Mouse (Mus musculus) urinary bladder, adult 2 months (tissue): ENCODE measurements around the gene Ep300. TPM values are rescaled to one million over a fixed set of nuclear protein-coding genes. Genes with fewer than 3 reads are reported as not detected.
"Not testable (repeated sequence)": the region's sequence is repeated elsewhere in the genome, so short reads cannot be mapped to it uniquely, and the experiment has no call there.

Experiments used
- DNase-seq: peaks from one replicate; pipeline ENCODE4 v3.0.0; 2022; ENCODE audit warnings: low spot score
- polyA plus RNA-seq: library from polyadenylated mRNA; depleted of rRNA; stranded (reverse); fragments of >200 nt; gene quantifications from 2 replicates; pipeline ENCODE4 v1.2.3, GENCODE M21; 2012

Ep300 gene
- polyA plus RNA-seq, 1 experiment = 15.4 TPM

DNA sequence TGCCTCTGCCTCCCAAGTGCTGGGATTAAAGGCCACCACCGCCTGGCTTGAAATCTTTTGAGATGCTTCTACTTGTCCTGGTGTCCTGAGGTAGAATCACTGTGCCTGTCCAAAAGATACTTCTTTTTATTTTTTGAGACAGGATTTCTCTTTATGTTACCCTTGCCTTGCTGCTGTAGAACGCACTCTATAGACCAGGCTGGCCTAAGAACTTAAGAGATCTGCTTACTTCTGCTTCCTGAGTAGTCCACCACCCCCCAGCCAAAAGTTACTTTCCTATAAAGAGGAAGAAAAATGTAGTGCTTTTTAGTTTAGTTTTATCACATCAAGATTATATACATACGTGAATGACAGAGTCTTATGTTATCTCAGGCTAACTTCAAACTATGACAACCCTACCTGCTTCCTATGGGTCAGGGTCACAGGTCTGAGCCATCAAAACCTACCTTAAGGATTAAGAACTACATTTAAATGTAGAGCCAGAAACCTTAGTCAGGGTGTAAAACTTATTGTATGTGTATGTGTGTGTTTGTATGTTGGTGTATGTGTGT, 9.1 kb downstream of the Ep300 start:
- DNase-seq = no peak

DNA sequence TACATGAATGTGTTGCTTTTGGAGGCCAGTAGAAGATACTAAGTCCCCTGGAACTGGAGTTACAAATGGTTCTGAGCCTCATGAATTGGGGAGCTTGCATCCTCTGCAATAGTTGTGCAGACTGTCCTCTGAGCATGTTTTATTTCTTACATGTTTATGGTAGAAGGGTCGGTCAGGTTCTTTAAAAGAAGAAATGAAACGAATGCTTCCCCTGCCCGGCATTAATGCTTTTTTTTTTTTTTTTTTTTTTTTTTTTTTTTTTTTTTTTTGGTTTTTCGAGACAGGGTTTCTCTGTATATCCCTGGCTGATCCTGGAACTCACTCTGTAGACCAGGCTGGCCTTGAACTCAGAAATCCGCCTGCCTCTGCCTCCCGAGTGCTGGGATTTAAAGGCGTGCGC, 13.6 kb downstream of the Ep300 start:
- not testable (repeated sequence) for DNase-seq

DNA sequence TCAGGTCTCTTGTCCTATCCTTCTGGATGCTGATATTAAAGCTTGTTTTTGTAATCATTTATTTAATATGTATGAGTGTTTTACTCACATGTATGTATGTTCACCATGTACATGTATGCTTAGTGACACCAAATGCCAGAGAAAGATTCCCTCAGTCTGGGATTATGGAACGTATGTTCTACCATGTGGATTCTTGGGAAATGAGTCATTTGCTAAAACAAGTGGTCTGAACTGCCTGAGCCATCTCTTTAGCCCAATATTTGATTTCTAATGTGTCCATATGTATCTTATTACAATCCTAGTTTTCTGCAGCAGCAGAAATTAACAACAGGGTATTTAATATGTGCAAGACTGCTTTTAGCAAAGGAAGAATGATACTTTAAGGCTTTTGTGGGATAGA, 20.1 kb downstream of the Ep300 start:
- no peak for DNase-seq

DNA sequence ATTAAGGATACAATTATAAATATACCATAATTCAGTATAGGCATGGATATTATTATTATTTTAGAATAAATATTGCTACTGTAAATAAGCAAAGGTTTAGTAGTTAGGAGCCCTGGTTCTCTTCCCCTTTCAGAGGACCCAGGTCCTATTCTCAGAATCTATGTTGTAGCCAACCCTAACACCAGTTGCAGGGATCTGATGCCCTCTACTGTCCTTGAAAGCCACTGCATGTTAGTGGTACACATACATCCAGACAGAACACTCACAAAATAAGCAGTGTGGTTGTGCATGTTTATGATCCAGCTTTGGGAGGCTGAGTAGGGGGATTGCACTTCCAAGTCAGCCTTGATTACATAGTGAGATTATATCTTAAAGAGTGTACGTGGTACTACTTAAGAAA, 21.5 kb downstream of the Ep300 start:
- DNase-seq = no peak

DNA sequence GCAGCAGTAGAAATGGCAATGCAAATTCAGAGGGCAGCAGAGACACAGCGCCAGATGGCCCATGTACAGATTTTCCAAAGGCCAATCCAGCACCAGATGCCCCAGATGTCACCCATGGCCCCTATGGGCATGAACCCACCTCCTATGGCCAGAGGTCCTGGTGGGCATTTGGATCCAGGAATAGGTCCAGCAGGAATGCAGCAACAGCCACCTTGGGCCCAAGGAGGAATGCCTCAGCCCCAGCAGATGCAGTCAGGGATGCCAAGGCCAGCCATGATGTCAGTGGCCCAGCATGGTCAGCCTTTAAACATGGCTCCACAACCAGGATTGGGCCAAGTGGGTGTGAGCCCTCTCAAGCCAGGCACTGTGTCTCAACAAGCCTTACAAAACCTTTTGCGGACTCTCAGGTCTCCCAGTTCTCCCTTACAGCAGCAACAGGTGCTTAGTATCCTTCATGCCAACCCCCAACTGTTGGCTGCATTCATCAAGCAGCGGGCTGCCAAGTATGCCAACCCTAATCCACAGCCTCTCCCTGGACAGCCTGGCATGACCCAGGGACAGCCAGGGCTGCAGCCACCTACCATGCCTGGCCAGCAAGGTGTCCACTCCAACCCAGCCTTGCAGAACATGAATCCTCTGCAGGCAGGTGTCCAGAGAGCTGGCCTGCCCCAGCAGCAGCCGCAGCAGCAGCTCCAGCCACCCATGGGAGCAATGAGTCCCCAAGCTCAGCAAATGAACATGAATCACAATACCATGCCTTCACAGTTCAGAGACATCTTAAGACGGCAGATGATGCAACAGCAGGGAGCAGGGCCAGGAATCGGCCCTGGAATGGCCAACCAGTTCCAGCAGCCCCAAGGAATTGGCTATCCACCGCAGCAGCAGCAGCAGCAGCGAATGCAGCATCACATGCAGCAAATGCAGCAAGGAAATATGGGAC, 64.6 kb downstream of the Ep300 start:
- no peak for DNase-seq

DNA sequence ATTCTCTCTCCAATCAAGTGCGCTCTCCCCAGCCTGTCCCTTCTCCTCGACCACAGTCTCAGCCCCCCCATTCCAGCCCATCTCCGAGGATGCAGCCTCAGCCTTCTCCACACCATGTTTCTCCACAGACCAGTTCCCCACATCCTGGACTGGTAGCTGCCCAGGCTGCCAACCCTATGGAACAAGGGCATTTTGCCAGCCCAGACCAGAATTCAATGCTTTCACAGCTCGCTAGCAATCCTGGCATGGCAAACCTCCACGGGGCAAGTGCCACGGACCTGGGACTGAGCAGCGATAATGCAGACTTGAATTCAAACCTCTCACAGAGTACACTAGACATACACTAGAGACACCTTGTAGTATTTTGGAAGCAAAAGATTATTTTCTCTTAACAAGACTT, 65.5 kb downstream of the Ep300 start:
- no peak for DNase-seq

DNA sequence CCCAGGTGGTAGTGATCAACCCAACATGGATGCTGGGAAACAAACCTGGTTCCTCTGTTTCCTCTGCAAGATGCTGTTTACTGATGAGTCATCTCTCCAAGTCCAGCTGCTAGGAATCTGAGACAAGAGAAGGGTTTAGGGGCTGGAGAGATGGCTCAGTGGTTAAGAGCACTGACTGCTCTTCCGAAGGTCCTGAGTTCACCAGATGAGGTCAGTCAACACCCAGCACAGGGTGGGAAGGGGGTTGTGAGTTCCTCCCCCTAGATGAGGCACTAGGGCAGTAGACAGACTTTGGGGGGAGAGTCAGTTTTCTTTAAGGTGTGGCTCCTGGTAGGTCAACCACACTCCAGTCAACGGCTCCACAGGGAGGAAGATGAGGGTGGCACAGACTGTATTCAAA, 76.5 kb downstream of the Ep300 start:
- no peak for DNase-seq

DNA sequence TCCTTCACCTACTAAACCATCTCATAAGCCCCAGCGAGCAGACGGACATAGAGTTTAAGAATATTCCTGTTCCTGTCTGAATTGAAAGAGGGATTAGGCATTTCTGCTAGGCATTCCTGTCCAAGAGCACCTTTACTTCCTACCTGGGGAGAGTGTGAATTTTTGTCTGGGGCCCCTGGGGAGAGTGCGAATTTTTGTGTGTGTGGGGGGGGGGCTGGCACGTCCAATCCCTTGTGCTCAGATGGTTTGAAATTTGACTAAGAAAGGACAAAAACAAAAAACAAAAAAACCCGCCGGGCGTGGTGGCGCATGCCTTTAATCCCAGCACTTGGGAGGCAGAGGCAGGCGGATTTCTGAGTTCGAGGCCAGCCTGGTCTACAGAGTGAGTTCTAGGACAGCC, 78.1 kb downstream of the Ep300 start:
- no peak for DNase-seq

DNA sequence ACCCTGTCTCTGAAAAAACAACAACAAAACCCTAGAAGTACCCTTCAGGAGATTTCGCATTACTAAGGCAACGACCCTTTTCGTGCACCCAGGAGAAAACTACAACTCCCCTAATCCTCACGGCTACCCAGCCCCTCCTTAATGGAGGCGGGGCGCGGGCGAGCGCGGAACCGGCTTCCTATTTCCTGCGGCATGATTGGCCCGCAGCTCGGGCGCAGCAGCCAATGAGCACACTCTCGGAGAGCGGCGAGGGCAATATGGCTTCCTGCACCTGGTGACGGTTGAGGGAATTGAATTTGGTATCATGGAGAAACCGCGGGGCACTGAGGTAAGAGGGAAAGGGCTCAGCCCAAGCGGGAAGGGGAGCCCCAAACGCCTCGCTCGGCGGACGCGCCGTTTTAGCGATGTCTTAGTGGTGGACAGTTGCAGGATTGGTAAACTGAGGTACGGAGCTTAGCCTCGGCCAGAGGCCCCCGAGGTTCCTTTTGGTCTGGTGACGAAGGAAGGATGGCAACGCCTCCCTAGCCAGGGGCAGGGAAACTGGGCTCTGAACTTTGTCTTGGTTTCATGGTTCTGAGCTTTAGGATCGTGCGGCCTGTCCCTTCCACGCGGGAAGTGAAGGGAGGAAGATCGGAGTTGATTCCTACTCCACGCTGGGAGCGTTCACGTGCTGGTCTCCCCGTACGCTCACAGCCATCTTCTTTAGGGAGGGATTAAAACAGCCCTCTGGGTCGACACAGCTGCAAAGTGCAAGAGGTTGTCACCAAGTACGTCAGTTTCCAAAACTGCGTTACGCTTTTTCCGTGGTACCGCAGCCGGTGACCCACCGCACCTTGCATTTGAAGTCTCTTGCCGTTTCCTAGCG, 78.8 kb downstream of the Ep300 start, which contains the start of gene L3mbtl2:
Gene L3mbtl2 (plus strand): TSS at position 193 of the 865 bp plus-strand sequence.
- DNase-seq = peak; percentile 74

DNA sequence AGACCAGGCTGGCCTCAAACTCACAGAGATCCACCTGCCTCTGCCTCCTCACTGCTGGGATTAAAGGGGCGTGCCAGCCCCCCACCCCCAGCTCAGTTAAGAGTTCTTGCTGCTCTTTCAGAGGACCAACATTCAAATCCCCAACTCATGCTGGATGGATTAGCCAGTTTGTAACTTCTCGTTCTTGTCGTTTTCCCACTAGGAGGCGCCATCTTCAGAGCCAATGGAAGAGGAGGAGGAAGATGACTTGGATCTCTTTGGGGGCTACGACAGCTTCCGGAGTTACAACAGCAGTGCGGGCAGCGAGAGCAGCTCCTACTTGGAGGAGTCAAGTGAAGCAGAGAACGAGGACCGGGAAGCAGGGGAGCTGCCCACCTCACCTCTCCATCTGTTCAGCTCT, 81.8 kb downstream of the Ep300 start:
- no peak for DNase-seq

DNA sequence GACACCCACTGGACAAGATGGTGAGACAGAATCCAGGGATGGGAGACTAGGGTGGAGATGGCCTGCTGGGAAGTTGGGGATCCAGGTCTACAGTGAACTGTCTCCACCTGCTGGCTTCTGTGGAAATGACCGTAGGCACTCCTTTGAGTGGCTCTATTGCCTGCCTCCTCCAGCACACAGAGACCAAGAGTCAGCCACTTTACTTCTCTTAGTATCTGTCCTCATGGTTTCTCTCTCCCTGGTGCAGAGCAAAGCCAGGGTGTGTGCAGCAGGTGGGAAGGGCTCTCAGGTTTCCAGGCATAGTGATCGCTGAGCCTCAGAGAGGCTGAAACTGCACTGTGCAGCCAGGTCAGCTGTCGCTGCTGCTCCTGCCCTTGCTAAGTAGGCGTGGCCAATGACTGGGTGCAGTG, 85.1 kb downstream of the Ep300 start:
- no peak for DNase-seq

DNA sequence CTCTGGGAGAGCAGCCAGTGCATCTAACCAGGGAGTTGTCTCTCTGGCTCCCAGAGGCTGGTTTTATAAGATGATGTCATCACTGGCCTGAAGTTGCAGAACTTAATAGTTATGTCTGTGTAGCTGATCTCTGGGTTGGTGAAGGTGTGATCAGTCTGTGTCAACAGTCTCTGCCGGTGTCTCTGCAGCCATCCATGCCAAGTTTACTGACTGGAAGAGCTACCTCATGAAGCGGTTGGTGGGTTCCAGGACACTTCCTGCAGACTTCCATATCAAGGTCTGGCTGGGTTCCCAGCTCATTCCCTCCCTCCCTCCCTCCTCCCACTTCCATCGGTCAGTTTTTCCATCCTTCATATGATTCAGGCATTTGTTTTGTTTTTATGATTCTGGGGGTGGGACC, 91.5 kb downstream of the Ep300 start:
- DNase-seq = no peak

DNA sequence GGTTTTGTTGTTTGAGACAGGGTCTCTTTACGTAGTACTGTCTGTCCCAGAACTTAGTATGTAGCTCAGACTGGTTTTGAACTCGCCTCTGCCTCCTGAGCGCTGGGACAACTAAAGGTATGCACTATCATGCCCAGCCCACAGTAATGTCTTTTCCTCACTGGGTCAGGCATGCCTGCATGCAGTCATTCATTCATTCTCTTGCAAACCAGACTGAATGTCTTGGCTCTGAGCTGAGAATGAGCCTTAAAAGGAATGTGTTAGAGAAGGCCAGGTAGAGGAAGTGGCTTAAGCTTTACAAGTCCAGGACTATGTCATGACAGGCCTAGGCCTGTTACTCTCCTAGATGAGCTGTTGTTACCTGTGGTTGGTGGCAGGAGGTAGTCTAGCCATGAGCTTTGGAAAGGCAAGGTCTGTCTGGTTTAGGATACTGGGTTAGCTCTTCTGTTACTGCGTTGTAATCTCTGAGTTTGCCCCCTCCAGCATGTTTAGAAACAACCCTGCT, 95.2 kb downstream of the Ep300 start:
- no peak for DNase-seq

DNA sequence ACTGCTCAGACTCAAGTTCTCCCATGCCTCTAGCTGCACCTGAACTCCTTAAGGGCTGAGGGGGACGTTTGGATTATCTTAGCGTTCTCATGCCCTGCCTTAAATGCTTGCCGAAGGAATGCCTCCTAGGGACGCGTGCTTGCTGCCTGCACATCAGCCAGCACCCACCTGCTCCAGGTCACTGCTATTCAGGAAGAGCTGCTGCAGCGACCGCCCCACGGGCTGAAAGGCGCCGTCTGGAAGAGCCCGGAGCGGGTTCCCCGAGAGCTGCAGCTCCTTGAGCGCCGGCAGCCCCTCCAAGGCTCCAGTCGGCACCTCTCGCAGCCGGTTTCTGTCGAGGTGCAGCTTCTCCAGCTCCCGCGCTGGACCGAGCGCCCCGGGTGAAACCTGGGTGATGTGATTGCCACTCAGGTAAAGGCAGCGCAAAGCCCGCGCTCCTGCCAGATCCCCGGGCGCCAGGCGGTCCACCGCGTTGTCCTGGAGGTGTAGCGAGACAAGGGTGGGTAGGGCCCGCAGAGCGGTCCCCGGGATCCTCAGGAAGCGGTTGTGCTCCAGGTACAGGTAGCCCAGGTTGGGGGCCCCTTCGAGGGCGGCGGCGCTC, 108.3 kb downstream of the Ep300 start:
- no peak for DNase-seq

DNA sequence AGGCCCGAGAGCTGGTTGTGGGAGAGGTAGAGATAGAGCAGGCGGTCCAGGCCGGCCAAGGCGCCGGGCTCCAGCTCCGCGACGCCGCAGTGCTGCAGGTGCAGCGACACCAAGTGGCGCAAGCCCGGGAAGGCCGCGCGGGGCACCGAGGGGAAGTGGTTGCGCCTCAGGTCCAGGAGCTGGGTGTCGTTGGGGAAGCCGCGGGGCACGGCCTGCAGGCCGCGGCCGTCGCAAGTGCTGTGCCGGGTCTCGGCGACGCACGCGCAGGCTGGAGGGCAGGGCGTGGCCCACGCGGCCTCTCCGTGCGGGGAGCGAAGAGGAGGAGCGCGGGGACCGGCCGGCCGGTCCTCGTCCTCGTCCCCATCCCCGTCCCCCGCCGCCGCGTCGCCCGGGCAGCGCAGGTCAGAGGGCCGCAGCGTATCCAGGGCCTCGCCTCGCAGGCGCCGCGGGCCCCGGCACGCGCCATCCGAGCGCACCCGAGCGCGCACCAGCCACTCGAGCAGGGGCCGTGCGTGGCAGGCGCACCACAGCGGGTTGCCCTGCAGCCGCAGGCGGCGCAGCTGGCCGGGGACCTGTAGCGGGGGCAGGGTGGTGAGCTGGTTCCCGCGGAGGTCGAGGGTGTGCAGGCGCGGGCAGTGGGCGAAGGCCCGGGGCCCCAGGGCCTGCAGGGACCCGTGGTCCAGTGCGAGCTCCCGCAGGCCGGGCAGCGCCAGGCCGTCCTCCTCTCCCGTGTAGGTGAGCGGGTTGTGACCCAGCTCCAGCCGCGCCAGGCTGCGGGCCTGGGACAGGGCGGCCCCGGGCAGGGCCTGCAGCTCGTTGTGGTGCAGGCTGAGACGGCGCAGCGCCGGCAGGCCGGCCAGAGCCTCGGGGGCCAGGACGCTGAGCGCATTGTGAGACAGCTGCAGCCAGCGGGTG, 109.1 kb downstream of the Ep300 start:
- DNase-seq = peak; percentile 74

DNA sequence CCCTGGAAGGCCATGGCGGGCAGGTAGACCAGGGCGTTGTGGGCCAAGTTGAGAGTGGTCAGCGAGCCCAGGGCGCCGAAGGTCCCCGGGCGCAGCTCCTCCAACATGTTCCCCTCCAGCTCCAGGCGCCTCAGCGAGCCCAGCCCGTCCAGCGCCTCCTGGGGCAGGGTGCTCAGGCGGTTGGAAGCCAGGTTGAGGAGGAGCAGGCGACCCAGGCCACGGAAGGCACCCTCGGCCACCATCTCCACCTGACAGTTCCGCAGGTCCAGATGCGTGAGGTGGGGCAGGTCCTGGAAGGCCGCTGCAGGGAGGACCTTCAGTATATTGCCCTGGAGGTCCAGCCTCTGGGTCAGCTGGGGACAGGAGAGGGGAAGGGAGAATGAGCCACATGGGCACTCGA, 109.7 kb downstream of the Ep300 start:
- DNase-seq = no peak

DNA sequence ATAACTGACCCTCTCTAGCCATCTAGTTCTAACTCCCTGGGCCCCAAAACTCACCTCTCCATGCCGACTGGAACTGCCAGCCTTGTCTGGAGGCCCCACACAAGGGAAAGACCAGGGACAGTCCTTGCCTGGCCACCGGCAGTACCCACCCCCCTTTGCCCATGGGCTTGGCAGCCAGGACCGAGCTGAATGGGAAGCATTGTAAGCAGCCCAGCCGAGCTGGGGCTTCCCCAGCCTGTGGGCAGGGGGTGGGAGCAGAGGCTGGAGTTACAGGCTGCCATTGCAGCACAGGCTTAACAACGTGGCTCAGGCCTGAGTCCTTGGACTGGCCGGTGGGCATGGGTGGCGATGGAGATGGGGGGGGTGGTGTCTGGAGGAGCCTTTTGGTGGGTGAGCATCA, 112.0 kb downstream of the Ep300 start, which contains the start of gene Chadl:
Gene Chadl (minus strand): TSS at position 113 of the 400 bp plus-strand sequence.
- no peak for DNase-seq

DNA sequence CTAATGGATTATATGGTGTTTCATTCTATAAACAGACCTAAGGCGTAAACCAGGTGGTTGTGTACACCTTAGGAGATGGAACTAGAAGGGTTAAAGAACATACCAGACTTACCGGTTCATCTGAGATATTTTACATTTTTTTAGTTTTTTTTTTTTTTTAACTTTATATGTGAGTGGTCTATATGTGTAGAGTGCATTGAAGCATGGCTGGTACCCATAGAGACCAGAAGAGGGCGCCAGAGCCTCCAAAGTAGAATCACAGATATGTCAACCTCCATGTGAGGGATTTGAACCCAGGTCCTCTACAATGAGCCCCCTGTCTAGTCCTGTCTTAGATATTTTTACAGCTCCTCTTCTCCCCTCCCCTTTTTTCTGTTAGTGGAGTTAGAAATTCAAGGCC, 112.7 kb downstream of the Ep300 start:
- no peak for DNase-seq

DNA sequence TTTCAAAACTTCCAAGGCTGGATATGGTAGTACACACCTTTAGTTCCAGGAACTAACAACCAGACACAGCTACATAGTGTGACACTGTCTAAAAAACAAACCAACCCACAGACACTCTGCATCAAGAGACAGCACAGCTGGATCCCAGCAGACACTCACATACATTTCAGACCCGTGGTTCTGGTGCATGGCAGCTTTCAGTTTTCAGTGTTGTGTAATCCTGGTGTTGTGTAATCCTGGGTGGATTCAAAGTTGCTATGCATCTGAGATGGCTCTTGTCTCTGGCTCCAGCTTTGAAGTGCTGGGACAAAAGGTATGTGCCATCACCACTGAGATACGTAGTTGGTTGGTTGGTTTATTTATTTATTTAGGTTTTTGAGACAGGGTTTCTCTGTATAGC, 113.4 kb downstream of the Ep300 start:
- DNase-seq = no peak

DNA sequence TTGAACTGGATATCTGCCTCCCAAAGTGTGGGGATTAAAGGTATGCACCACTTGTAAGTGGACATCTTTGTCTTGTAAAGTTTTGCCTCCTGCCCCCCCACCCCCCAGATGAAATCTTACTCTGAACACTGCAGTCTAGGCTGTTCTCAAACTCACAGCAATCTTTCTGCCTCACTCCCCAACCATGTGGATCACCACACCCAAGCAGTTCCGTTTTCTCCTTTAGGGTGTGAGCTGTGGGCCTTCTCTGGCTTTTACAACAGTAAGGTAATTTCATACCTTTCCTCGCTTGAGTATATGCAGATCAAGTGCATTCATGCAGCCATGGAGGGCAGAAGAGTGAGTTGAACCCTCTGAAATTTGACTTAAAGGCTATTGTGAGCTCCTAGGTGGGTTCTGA, 115.0 kb downstream of the Ep300 start:
- no peak for DNase-seq

DNA sequence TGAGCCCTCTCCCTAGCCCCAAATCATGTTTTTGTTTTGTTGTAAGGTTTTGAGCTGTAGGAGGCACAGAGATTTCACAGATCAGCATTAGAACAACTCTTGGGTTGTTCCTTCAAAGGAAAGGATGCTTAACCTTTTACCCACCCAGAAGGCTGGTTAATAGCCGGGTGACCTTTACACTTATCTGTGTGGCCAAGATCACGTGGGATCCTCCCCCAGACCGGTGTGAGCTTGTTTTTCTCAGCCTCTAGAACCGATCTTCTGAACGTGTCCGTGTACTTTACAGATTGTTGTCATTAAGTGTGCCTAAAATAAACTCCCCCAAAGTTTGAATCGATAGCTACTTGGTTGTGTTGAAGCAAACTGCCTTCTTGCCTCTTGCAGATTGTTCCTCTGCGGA, 115.5 kb downstream of the Ep300 start:
- DNase-seq = no peak
